Mouse (Mus musculus) lung, adult 2 months (tissue): ENCODE results near the gene Fmnl3.
A peak's percentile ranks its signal among the peaks of the same experiment; 100 is the strongest.

Source experiments
- CTCF ChIP-seq: fragments of 200-500 bp; IDR thresholded peaks from 2 replicates; pipeline ENCODE4 v1.5.1; 2011; ENCODE audit warnings: mild to moderate bottlenecking, low read length, control low read depth; ENCODE audit not compliant: insufficient read depth
- POLR2A ChIP-seq: fragments of 200-500 bp; IDR thresholded peaks from 2 replicates; pipeline ENCODE4 v1.6.1; 2011; ENCODE audit warnings: low read depth, mild to moderate bottlenecking, control low read depth, low read length, borderline replicate concordance; ENCODE audit errors: extremely low read depth

GRCm38 (mm10) chr15:99316314-99317266 is 53.7 kb downstream of the Fmnl3 start:
- TF ChIP-seq CTCF: peak; percentile 80
- no peak for TF ChIP-seq POLR2A
